Mouse (Mus musculus): Measurements from ENCODE around the gene Aspn. TPM values are rescaled to one million over a fixed set of nuclear protein-coding genes. Genes with fewer than 3 reads are reported as not detected.

Gene Aspn
- total RNA-seq, 1 experiment = not detected

- Histone ChIP-seq H3K4me1 (ENCODE audit: control insufficient read depth in 2 of 2, insufficient read depth in 2 of 2, low read length in 2 of 2, poor library complexity in 1 of 2) (no peaks in the 10 kb centered on the region), H3K9me3 (ENCODE audit: control insufficient read depth, insufficient read depth, low read depth, low read length) (no peaks in the 10 kb centered on the region), H3K4me3 (ENCODE audit: insufficient read depth in 1 of 2, low read depth in 1 of 2, low read length in 2 of 2, poor library complexity in 1 of 2, severe bottlenecking in 1 of 2) (no peak overlapping the region), H3K9ac (ENCODE audit: insufficient read depth, low read depth, low read length, poor library complexity, severe bottlenecking) (no peak overlapping the region), H3K27ac (ENCODE audit: insufficient read depth, low read depth, low read length, poor library complexity, severe bottlenecking) (no peak overlapping the region), H3K36me3 (ENCODE audit: control insufficient read depth, insufficient read depth, low read length, poor library complexity, severe bottlenecking) (no peaks in the 10 kb centered on the region)
- in situ Hi-C loops (cut with MboI; ENCODE audit: low sequenced_read_pairs in 2 of 2, unreplicated experiment in 2 of 2) = no loop called here
- DNase-seq (ENCODE audit: low read depth, low spot score) = no peak
- no peak for TF ChIP-seq CHD2 (IDR thresholded peaks at IDR 0.05; ENCODE audit: low read depth, low read length)
- no peak for TF ChIP-seq HCFC1 (IDR thresholded peaks at IDR 0.05; ENCODE audit: borderline replicate concordance, insufficient read depth, low read length)
- no peak for TF ChIP-seq ZC3H11A (IDR thresholded peaks at IDR 0.05; ENCODE audit: borderline replicate concordance, low read depth, low read length)
- TF ChIP-seq ZNF384 (IDR thresholded peaks at IDR 0.05; ENCODE audit: low read depth, low read length) = no peak
- no peak for TF ChIP-seq MAFK (IDR thresholded peaks at IDR 0.05; ENCODE audit: insufficient read depth, low read depth, low read length)
Measured at GRCm38 (mm10) chr13:49556203-49556602, 12.0 kb downstream of the Aspn start.

- in situ Hi-C loops (cut with MboI; ENCODE audit: low sequenced_read_pairs in 2 of 2, unreplicated experiment in 2 of 2) = no loop called here
- H3K4me3 ChIP-seq (ENCODE audit: insufficient read depth in 1 of 2, low read depth in 1 of 2, low read length in 2 of 2, poor library complexity in 1 of 2, severe bottlenecking in 1 of 2) = no peak overlapping the region
- TF ChIP-seq HCFC1 (IDR thresholded peaks at IDR 0.05; ENCODE audit: borderline replicate concordance, insufficient read depth, low read length) (no peak), ZC3H11A (IDR thresholded peaks at IDR 0.05; ENCODE audit: borderline replicate concordance, low read depth, low read length) (no peak), CHD2 (IDR thresholded peaks at IDR 0.05; ENCODE audit: low read depth, low read length) (no peak)
- no peak overlapping the region for H3K9ac ChIP-seq (ENCODE audit: insufficient read depth, low read depth, low read length, poor library complexity, severe bottlenecking)
- H3K36me3 ChIP-seq (ENCODE audit: control insufficient read depth, insufficient read depth, low read length, poor library complexity, severe bottlenecking) = no peaks in the 10 kb centered on the region
- no peaks in the 10 kb centered on the region for H3K9me3 ChIP-seq (ENCODE audit: control insufficient read depth, insufficient read depth, low read depth, low read length)
- no peaks in the 10 kb centered on the region for H3K4me1 ChIP-seq (ENCODE audit: control insufficient read depth in 2 of 2, insufficient read depth in 2 of 2, low read length in 2 of 2, poor library complexity in 1 of 2)
- DNase-seq (ENCODE audit: low read depth, low spot score) = no peak
- no peak overlapping the region for H3K27ac ChIP-seq (ENCODE audit: insufficient read depth, low read depth, low read length, poor library complexity, severe bottlenecking)
Measured at GRCm38 (mm10) chr13:49556924-49557323, 12.7 kb downstream of the Aspn start.

- TF ChIP-seq ZNF384 (IDR thresholded peaks at IDR 0.05; ENCODE audit: low read depth, low read length) = no peak
- TF ChIP-seq ZC3H11A (IDR thresholded peaks at IDR 0.05; ENCODE audit: borderline replicate concordance, low read depth, low read length) = no peak
- TF ChIP-seq MAFK (IDR thresholded peaks at IDR 0.05; ENCODE audit: insufficient read depth, low read depth, low read length) = no peak
- TF ChIP-seq CHD2 (IDR thresholded peaks at IDR 0.05; ENCODE audit: low read depth, low read length) = no peak
- no peak for TF ChIP-seq HCFC1 (IDR thresholded peaks at IDR 0.05; ENCODE audit: borderline replicate concordance, insufficient read depth, low read length)
- Histone ChIP-seq H3K9ac (ENCODE audit: insufficient read depth, low read depth, low read length, poor library complexity, severe bottlenecking) (no peak overlapping the region), H3K27ac (ENCODE audit: insufficient read depth, low read depth, low read length, poor library complexity, severe bottlenecking) (no peak overlapping the region)
Measured at GRCm38 (mm10) chr13:49559185-49559584, 14.9 kb downstream of the Aspn start.

DNA sequence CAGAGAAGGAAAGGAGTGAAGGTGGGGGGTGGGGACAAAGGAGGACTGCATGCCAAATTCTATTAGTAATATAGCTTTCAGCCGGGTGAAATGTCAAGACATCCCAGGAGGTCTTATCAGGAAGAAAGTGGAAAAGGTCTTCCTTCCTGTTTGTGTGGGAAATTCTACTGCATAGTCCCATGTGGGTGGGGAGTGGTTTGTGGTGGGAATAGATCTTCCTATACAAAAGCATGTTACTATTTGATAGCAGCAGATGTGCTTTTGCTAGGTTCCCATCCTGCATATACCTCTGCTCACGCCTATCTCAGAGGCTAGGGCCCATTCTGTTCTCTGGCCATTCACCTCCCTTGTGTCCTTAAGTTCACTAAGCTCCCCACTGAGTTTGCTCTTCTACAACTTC lies 16.6 kb downstream of the Aspn start:
- TF ChIP-seq ZNF384 (IDR thresholded peaks at IDR 0.05; ENCODE audit: low read depth, low read length) (no peak), ZC3H11A (IDR thresholded peaks at IDR 0.05; ENCODE audit: borderline replicate concordance, low read depth, low read length) (no peak), MAFK (IDR thresholded peaks at IDR 0.05; ENCODE audit: insufficient read depth, low read depth, low read length) (no peak), CHD2 (IDR thresholded peaks at IDR 0.05; ENCODE audit: low read depth, low read length) (no peak), HCFC1 (IDR thresholded peaks at IDR 0.05; ENCODE audit: borderline replicate concordance, insufficient read depth, low read length) (no peak)
- Histone ChIP-seq H3K4me1 (ENCODE audit: control insufficient read depth in 2 of 2, insufficient read depth in 2 of 2, low read length in 2 of 2, poor library complexity in 1 of 2) (no peaks in the 10 kb centered on the region), H3K9me3 (ENCODE audit: control insufficient read depth, insufficient read depth, low read depth, low read length) (no peaks in the 10 kb centered on the region), H3K36me3 (ENCODE audit: control insufficient read depth, insufficient read depth, low read length, poor library complexity, severe bottlenecking) (no peaks in the 10 kb centered on the region), H3K27ac (ENCODE audit: insufficient read depth, low read depth, low read length, poor library complexity, severe bottlenecking) (no peak overlapping the region), H3K4me3 (ENCODE audit: insufficient read depth in 1 of 2, low read depth in 1 of 2, low read length in 2 of 2, poor library complexity in 1 of 2, severe bottlenecking in 1 of 2) (no peak overlapping the region), H3K9ac (ENCODE audit: insufficient read depth, low read depth, low read length, poor library complexity, severe bottlenecking) (no peak overlapping the region)
- in situ Hi-C loops (cut with MboI; ENCODE audit: low sequenced_read_pairs in 2 of 2, unreplicated experiment in 2 of 2) = no loop called here
- no peak for DNase-seq (ENCODE audit: low read depth, low spot score)

More at GRCm38 (mm10) chr13:49559185-49559584, 14.9 kb downstream of the Aspn start:
- Histone ChIP-seq H3K9me3 (ENCODE audit: control insufficient read depth, insufficient read depth, low read depth, low read length) (no peaks in the 10 kb centered on the region), H3K4me3 (ENCODE audit: insufficient read depth in 1 of 2, low read depth in 1 of 2, low read length in 2 of 2, poor library complexity in 1 of 2, severe bottlenecking in 1 of 2) (no peak overlapping the region), H3K36me3 (ENCODE audit: control insufficient read depth, insufficient read depth, low read length, poor library complexity, severe bottlenecking) (no peaks in the 10 kb centered on the region), H3K4me1 (ENCODE audit: control insufficient read depth in 2 of 2, insufficient read depth in 2 of 2, low read length in 2 of 2, poor library complexity in 1 of 2) (no peaks in the 10 kb centered on the region)
- no peak for DNase-seq (ENCODE audit: low read depth, low spot score)
- in situ Hi-C loops (cut with MboI; ENCODE audit: low sequenced_read_pairs in 2 of 2, unreplicated experiment in 2 of 2) = no loop called here

- no peaks in the 10 kb centered on the region for H3K4me1 ChIP-seq (ENCODE audit: control insufficient read depth in 2 of 2, insufficient read depth in 2 of 2, low read length in 2 of 2, poor library complexity in 1 of 2)
- H3K9ac ChIP-seq (ENCODE audit: insufficient read depth, low read depth, low read length, poor library complexity, severe bottlenecking) = no peak overlapping the region
- H3K27ac ChIP-seq (ENCODE audit: insufficient read depth, low read depth, low read length, poor library complexity, severe bottlenecking) = no peak overlapping the region
- in situ Hi-C loops (cut with MboI; ENCODE audit: low sequenced_read_pairs in 2 of 2, unreplicated experiment in 2 of 2) = no loop called here
- TF ChIP-seq HCFC1 (IDR thresholded peaks at IDR 0.05; ENCODE audit: borderline replicate concordance, insufficient read depth, low read length) = no peak
- TF ChIP-seq ZC3H11A (IDR thresholded peaks at IDR 0.05; ENCODE audit: borderline replicate concordance, low read depth, low read length) = no peak
- TF ChIP-seq MAFK (IDR thresholded peaks at IDR 0.05; ENCODE audit: insufficient read depth, low read depth, low read length) = no peak
- TF ChIP-seq CHD2 (IDR thresholded peaks at IDR 0.05; ENCODE audit: low read depth, low read length) = no peak
- TF ChIP-seq ZNF384 (IDR thresholded peaks at IDR 0.05; ENCODE audit: low read depth, low read length) = no peak
- no peaks in the 10 kb centered on the region for H3K36me3 ChIP-seq (ENCODE audit: control insufficient read depth, insufficient read depth, low read length, poor library complexity, severe bottlenecking)
- no peaks in the 10 kb centered on the region for H3K9me3 ChIP-seq (ENCODE audit: control insufficient read depth, insufficient read depth, low read depth, low read length)
- no peak for DNase-seq (ENCODE audit: low read depth, low spot score)
- no peak overlapping the region for H3K4me3 ChIP-seq (ENCODE audit: insufficient read depth in 1 of 2, low read depth in 1 of 2, low read length in 2 of 2, poor library complexity in 1 of 2, severe bottlenecking in 1 of 2)
Measured at GRCm38 (mm10) chr13:49564347-49564746, 20.1 kb downstream of the Aspn start.
